Mouse (Mus musculus): ENCODE measurements around the gene Slc23a2.

Slc23a2 gene

DNA sequence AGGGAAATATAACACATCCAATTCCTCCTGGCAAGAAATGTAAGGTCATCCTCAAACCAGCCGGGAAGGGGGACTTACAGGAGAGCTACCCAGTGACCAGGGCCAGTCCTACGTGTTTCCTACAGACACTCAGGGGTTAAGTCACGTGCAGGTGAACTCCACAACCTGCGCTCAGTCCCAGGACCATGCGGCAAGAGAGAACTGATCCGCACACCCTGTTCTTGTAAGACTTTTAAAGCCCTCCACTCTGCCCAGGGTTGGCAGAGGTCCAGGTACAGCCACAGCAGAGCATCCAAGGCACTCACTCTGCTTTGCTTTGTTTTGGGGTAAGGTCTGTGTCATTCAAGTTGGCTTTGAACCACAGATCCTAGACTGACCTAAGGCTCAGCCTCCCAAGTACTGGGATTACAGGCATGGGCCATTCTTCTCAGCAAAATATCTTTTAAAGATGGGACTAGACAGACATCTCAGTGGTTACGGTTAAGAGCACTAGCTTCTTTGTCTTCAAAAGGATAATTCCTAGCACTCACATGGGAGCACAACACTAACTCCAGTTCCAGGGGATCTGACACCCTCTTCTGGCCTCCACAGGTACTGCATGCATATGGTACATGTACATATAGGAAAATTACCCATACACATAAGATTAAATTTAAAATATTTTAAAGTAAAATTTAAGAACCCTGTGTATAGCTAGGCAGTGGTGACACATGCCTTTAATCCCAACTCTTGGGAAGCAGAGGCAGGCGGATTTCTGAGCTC, 8.9 kb downstream of the Slc23a2 start:
- DNase-seq (ENCODE audit: low spot score in 2 of 2) = no peak

- DNase-seq (ENCODE audit: low spot score in 2 of 2) = no peak
Measured at GRCm38 (mm10) chr2:132134758-132135157, 10.2 kb downstream of the Slc23a2 start.

GRCm38 (mm10) chr2:132133436-132133835, 11.5 kb downstream of the Slc23a2 start:
- DNase-seq (ENCODE audit: low spot score in 2 of 2) = no peak

DNA sequence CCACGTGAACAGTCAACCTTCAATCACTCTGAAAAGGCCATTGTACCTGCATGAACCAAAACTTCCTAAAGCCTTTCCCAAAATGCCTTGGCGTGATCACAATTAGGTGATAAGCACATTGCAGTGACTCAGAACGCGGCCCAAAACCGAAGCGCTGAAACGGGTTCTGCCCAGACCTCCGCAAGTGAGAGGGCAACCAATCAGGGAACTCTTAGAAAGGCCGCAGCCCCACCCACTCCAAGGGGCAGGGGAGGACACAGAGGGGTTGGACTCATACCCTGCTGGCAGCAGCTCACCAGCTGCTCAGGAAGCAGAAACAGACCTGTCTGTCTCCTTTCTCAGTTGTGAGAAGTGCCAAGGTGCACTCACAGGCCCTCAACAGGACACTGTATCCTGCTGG, 13.6 kb downstream of the Slc23a2 start:
- no peak for DNase-seq (ENCODE audit: low spot score in 2 of 2)

GRCm38 (mm10) chr2:132129980-132130379, 14.9 kb downstream of the Slc23a2 start:
- DNase-seq (ENCODE audit: low spot score in 2 of 2) = no peak

GRCm38 (mm10) chr2:132129247-132129646, 15.7 kb downstream of the Slc23a2 start:
- DNase-seq (ENCODE audit: low spot score in 2 of 2) = no peak

GRCm38 (mm10) chr2:132127904-132128303, 17.0 kb downstream of the Slc23a2 start:
- no peak for DNase-seq (ENCODE audit: low spot score in 2 of 2)

GRCm38 (mm10) chr2:132126292-132126691, 18.6 kb downstream of the Slc23a2 start:
- no peak for DNase-seq (ENCODE audit: low spot score in 2 of 2)

DNA sequence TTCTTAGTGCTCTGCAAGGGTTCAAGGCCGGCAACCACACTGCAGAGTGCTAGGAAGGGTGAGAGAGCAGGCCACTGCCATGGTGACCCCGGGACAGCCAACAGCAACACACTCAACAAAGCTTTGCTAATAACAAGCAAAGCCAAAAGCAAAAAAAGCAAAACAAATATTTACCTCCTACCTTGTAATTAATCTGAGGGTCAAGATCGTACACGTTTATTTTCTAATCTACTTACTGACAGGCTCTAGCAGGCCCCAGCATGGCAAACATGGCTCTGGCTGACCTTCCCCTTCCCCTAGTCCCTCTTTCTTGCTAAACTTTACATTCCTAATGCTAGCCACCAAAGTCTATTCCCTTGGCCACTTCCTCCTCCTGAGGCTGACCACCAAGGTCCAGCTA, 21.8 kb downstream of the Slc23a2 start:
- no peak for DNase-seq (ENCODE audit: low spot score in 2 of 2)

GRCm38 (mm10) chr2:132121050-132121449, 23.9 kb downstream of the Slc23a2 start:
- no peak for DNase-seq (ENCODE audit: low spot score in 2 of 2)

DNA sequence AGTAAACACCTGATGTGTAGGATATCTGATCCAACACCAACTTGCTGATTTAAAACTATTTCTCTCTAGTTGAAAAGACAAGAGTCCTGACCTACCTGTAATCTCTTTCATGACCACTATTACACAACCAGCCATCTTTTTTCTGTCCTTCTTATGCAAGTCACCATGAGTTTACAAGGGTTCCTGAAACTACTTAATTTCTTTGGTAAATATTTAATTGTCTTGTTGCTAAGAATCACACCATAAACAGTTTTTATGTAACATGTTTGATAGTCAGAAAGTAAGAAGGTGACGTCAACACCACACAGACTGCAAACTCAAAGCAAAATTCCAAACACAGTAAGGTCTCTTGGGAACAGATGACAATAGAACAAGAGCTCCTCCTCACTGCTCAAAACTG, 26.3 kb downstream of the Slc23a2 start:
- DNase-seq (ENCODE audit: low spot score in 2 of 2) = no peak

GRCm38 (mm10) chr2:132115936-132116335, 29.0 kb downstream of the Slc23a2 start:
- DNase-seq (ENCODE audit: low spot score in 2 of 2) = no peak

DNA sequence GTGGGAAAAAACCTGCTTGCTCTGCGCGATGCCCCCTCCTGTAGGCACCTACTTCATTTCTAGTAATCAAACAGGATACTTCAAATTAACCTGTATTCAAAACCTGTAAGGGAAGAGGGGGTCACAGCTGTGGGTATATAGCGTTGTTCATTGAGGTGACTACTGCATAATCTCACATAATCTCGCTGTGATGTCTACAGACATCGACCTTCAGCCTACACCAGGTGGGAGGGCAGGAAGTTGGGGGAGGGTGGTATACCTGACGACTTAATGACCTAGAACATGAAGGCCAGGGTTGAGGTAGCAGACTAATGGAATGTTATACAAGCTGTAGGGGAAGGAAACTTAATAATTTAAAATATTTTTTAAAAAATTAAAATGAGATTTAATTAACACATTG, 29.6 kb downstream of the Slc23a2 start:
- no peak for DNase-seq (ENCODE audit: low spot score in 2 of 2)

DNA sequence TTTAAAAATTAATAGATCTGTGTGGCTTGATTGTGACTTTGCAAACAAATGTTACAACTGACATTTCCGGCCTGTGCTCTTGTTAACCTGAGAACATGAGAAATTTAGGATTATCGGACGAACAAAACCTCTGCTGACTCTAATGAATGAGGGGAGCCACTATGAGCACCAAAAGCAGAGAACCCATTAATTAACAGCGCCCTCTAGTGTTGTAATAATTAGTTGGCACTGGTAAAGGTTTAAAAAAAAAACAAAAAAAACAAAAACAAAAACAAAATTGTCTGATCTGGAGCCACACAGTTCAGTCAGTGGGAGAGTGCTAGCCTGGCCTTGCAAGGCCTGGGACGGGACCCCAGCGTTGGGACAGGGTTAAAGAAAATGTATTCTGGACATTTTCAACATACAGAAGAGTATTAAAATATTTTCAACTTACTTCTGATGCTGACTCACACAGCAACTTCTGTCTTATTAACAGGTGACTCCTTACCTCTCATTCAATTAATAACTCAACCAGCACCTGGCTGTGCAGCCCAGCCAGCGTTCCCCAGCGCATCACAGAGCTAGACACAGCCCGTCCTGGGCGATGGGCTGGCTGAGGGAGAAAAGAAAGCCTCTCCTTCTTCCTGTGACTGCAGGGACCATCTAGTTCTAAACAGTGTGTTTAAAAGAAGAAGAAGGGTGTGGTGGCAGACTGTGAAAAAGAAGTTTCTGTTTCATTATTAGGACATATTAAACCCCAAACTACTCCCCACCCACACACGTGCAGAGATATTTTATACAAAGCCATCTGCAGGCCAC, 30.7 kb downstream of the Slc23a2 start:
- no peak for DNase-seq (ENCODE audit: low spot score in 2 of 2)

DNA sequence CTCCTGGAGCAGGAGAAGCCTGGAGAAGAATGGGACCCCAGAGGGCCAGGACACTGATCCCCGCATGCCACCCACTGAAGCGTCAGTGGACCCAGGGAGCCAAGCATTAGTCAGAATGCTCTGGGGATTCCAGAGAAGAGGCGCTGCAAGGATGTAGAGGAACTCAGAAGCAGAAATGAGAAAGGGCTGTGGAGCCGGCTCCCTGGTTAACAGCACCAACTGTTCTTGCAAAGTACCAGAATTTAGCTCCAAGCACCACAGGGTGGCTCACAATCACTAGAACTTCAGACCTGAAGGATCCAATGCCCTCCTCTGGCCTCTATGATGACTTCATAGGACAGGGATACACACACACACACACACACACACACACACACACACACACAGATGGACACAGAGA, 32.6 kb downstream of the Slc23a2 start:
- no peak for DNase-seq (ENCODE audit: low spot score in 2 of 2)

DNA sequence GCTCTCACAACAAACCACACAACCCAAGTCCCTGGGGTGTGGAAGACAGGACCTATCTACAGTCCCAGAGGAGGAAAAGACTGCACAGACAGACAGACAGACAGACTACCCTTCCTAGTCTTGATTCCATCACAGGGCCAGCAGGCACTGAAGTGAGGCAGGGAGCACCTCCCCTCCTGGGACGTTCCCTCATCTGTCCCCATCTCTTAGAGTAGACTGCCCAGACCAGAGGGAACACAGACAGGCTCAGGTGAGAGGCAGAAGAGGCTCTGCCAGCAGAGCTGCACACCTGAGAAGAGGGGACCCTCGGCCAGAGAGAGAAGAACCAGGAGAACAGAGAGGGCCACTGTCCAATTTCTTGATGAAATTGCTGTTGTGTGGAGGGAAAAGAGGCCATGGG, 33.0 kb downstream of the Slc23a2 start:
- no peak for DNase-seq (ENCODE audit: low spot score in 2 of 2)

GRCm38 (mm10) chr2:132111266-132111665, 33.6 kb downstream of the Slc23a2 start:
- DNase-seq (ENCODE audit: low spot score in 2 of 2) = peak; percentile 71

DNA sequence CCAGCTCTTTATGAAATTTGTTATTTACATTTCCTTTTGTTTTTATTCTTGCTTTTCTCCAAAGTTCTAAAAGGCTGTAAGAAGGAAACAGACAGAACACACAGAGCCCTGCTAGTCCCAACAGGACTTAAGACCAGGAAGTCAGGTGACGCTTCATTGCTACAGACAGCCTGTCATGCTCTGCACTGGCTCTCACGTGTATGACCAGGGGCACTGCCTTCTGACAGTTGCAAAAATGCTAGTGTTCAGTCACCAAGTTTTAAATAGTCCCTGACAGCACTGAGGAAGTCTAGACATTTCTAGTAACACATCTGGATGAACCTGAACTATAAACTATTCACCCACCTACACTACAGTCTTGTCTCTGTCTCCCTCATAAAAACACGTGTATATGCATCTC, 34.2 kb downstream of the Slc23a2 start:
- DNase-seq (ENCODE audit: low spot score in 2 of 2) = no peak

- DNase-seq (ENCODE audit: low spot score in 2 of 2) = no peak
Measured at GRCm38 (mm10) chr2:132108988-132109387, 35.9 kb downstream of the Slc23a2 start.

- DNase-seq (ENCODE audit: low spot score in 2 of 2) = peak in 1 of 2 experiments; percentile 48
Measured at GRCm38 (mm10) chr2:132107611-132108010, 37.3 kb downstream of the Slc23a2 start.

DNA sequence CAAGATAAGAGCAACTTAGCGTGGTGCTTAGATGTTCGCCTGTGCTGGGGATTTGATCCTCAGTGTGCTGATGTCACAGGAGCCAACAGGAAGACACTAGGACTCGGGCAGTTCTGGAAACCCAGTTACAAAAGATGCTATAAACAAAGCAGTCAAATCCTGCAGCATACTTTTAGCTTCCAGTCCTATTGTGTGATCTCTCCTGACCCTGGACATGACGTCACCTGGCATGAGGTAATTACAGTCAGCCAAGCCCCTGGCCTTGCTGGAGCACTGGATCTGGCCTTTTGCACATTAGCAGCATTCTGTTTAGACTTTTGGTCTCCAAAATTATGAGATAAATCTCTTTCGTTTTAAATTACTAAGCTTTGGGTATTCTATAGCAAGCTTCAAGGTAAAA, 38.8 kb downstream of the Slc23a2 start:
- no peak for DNase-seq (ENCODE audit: low spot score in 2 of 2)

- no peak for DNase-seq (ENCODE audit: low spot score in 2 of 2)
Measured at GRCm38 (mm10) chr2:132103265-132103664, 41.6 kb downstream of the Slc23a2 start.

DNA sequence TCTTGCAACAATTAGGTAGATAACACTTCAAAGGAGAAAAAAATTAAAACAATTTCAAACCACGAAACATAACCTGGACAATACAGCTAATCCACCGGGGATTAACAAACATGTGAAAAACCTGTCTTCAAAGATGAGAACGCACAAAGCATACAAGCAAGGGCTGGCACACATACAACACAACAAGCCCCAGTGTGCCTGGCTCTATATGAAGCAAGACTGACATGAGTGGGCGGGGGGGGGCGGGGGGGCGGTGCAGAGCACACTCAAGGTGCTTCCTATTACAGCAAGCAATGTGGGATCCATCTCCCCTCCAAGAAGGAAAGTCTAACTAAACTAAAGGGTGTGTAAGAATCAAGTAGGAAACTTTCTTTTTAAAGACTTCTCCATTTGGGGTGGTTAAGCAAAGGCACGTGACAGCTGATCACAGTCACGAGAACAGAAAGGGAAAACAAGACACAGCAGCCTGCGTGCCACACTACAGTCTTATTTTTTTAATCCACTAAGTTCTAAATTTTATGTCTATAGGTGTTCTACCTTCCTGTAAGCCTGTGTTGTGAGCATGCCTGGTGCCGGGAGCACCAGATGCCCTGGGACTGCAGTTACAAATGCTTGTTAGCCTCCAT, 42.3 kb downstream of the Slc23a2 start:
- no peak for DNase-seq (ENCODE audit: low spot score in 2 of 2)

Data from frontal cortex, postnatal 14 days (tissue).